Mouse (Mus musculus): ENCODE measurements around the gene Fnbp1l.
A peak's percentile ranks its signal among the peaks of the same experiment; 100 is the strongest.

The Fnbp1l gene

DNA sequence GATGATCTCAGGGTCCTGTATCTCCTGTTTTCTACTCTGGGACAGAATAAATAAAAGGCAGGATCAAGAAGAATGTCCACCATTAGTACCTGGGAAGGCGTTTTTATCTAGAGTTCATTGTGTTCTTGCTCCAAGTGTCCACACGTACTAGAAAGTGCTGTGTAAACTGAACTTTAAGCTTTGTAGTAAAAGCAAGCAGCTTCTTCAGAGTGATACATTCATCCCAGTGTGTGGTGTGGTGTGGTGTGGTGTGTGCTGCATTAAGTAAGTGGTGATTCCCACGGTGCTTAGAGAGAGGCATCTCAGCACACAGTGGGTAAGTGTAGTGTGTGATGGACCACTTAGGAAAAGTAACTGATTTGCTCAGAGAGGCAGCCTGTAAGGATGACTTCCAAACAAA, 91.0 kb downstream of the Fnbp1l start:
- no peak for DNase-seq (ENCODE audit: inconsistent ontology term)

- peak; percentile 72 for DNase-seq (ENCODE audit: inconsistent ontology term)
Measured at GRCm38 (mm10) chr3:122521294-122521693, 98.2 kb downstream of the Fnbp1l start.

DNA sequence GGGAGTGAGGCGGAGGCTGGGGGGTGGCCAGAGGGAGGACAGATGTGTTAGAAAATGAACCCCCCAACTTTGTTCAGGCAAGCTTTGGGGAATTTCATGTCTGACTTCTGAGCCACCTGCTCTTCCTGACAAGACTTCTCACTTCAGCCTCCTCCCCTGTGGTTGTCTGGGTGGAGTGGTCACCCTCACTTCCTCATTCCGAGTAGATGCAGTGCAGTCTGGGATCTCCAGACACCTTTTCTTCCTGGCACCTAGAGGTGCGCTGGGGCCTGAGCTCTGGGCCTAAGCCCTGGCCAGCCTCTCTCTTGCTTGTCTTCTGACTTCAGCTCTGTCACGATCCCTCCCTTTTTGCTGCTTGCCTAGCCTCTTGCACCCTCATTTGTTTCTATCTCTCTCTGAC, 98.6 kb downstream of the Fnbp1l start:
- no peak for DNase-seq (ENCODE audit: inconsistent ontology term)

GRCm38 (mm10) chr3:122520365-122520764, 99.2 kb downstream of the Fnbp1l start:
- DNase-seq (ENCODE audit: inconsistent ontology term): no peak

GRCm38 (mm10) chr3:122519082-122519481, 100.4 kb downstream of the Fnbp1l start:
- no peak for DNase-seq (ENCODE audit: inconsistent ontology term)

GRCm38 (mm10) chr3:122518231-122518736, 101.2 kb downstream of the Fnbp1l start:
- DNase-seq (ENCODE audit: inconsistent ontology term): no peak

DNA sequence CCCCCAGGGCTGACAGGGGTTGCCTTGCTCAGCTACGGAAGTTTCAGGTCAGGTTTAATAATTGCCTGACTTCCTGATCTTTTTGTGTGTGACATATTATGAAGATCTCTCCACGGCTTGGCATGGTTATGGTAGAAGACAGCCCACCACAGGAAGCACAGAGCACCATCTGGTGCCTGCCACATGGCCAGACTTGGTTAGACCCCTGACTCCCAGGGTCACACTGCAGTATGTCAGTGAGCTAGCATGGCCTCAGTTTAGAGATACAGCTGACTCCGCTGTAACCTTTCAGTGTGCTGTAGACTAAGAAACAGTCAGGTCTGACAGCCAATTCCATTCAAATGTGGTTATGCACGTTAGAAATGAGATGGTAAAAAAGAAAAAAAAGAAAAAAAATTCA, 101.8 kb downstream of the Fnbp1l start:
- DNase-seq (ENCODE audit: inconsistent ontology term): no peak

DNA sequence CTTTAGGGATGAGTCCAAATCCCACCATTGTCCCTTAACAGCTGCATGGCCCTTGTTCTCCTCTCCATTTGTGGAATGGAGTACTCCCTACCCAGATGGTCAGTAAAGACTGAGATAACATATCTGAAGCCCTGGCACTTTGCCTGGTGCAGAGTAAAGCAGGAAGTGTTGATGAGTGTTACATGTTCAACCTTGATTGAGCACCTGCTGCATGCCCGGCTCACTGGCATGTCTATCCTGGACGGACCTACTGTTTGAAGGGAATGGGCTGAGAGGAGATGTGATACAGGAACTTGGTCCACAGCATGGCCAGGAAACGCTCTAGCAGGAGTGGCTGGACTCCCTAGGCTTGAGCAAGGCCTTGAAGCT, 103.2 kb downstream of the Fnbp1l start:
- DNase-seq (ENCODE audit: inconsistent ontology term): no peak

GRCm38 (mm10) chr3:122515568-122516326, 103.8 kb downstream of the Fnbp1l start:
- DNase-seq (ENCODE audit: inconsistent ontology term): no peak

DNA sequence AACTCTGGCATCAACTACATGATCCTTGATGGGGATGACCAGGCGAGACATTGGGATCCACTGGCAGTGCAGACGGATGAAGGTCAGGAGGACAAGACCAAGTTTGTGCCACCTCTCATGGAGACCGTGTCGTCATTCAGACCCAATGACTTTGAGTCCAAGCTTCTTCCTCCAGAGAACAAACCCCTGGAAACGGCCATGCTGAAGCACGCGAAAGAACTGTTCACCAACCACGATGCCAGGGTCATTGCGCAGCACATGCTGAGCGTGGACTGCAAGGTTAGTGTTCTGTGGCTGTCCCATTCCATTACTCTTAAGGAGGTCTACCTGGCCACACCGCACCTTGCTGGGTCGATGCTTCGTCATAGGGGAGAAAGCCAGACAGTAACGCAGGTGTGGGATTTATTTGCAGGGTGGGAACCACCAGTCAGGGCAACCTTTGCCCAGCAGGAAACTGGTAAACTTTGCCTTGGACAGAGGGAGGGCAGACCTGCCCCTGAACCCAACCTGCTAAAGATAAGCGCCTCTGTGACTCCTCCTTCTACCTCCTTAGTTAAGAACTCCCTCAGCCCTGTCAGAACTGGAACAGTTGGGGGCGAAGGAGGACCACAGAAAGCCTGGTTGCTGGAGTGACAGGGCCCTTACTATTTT, 106.7 kb downstream of the Fnbp1l start:
- DNase-seq (ENCODE audit: inconsistent ontology term): no peak

GRCm38 (mm10) chr3:122511721-122512619, 107.5 kb downstream of the Fnbp1l start:
- no peak for DNase-seq (ENCODE audit: inconsistent ontology term)

- DNase-seq (ENCODE audit: inconsistent ontology term): no peak
Measured at GRCm38 (mm10) chr3:122510932-122511331, 108.6 kb downstream of the Fnbp1l start.

DNA sequence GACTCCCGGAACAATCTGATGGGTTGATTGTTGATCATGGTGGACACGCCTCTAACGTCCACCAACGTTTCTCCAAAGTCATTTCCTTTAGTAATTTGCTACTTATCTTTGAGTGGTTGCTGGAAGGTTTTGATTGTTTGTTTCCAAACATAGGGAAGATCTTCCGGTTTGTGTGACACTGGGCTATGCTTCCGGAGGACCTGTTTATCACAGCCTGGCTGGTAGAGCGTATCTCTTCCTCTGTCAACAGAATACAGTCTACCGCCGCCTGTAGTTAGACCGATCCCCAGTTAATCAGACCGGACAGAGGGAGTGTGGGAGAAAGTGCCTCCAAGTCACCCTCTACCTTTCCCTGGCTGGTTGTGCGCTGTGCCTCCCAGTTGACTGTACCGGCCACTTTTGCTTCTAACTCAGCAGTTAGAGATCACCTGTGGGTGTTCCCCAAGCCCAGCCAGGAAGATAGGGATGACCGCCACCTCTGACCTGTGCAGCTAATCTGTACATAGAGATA, 109.2 kb downstream of the Fnbp1l start:
- no peak for DNase-seq (ENCODE audit: inconsistent ontology term)

- DNase-seq (ENCODE audit: inconsistent ontology term): peak; percentile 40
Measured at GRCm38 (mm10) chr3:122509534-122510239, 109.8 kb downstream of the Fnbp1l start.

- DNase-seq (ENCODE audit: inconsistent ontology term): no peak
Measured at GRCm38 (mm10) chr3:122509084-122509483, 110.4 kb downstream of the Fnbp1l start.

- no peak for DNase-seq (ENCODE audit: inconsistent ontology term)
Measured at GRCm38 (mm10) chr3:122507826-122508225, 111.7 kb downstream of the Fnbp1l start.

DNA sequence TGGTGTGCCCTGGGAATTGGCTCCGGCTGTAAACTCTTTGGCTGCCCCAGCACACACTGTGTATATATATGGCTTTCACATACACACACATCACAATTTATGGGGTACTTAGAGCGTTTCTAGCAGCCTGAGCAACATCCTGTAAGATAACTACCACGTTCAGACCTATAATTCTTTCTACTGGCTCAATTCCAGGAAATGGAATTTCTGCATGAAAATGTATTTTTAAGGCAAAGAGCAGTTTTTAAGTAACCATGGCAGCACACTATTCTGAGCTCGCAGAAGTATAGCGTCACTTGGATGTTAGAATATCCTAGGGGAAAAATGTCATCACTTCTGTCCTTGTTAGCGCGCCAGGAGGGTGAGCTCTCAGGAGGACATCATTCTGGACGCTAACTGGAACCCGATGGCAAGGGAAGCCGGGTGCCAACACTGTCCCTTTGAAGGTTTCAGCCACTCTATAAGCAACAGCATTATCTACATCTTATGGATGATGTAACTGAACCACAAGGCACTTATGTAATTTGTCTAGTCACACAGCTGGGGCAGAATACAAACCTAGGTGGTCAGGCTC, 113.1 kb downstream of the Fnbp1l start:
- DNase-seq (ENCODE audit: inconsistent ontology term): no peak

DNA sequence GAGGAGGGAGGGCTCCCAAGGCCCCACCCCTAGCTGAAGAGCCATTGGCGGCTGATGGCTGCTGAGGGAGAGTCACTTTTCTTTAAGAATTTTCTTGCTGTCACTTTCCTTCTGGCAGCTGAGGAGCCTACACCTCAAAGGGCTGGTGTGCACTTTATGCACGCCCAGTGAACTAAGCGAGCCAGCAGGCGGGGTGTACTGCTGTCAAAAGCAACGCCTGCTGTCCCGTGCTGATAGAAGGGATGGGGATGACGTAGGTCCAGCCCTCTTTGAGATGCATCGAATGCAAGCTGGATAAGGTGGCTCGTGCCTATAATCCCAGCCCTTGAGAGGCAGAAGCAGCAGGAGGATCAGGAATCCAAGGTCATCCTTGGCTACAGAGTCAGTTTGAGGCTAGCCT, 118.6 kb downstream of the Fnbp1l start:
- no peak for DNase-seq (ENCODE audit: inconsistent ontology term)

- DNase-seq (ENCODE audit: inconsistent ontology term): no peak
Measured at GRCm38 (mm10) chr3:122499647-122500046, 119.9 kb downstream of the Fnbp1l start.

DNA sequence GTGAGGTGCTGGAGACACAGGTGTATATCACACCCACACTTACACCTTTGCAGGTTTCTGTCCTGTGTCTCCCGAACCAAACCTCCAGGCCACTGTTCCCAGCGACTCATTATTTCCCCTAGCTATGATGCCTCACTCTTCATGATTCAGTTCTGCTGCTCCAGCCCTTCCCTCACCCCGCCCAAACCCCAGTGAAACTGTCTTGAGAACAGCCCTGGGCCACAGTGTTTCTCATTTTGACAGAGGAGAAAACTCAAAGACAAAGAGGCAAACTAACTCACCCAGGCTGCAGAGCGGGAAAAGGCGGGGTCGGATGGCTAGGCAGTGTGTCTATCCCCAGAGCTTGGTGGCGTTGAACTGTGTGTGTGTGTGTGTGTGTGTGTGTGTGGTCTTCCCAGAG, 121.0 kb downstream of the Fnbp1l start:
- no peak for DNase-seq (ENCODE audit: inconsistent ontology term)

DNA sequence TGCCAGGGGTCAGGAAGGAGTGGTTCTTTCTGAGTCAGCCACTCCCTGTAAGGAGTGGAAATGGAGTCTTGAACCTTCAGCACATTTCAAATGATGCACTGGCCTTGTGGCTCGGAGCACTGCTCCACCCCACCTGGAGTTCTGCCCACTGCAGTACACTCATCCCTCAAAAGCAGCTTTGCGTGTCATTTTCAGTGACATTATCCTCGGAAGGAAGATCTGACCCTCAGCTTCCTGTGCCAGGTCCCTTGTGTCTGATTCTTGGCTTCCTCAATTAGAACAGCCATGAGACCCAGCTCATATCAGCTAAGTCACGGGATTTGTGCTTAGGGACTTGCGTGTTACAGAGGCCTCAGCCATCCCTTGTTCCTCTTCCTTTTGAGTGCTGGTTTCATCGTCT, 121.6 kb downstream of the Fnbp1l start:
- DNase-seq (ENCODE audit: inconsistent ontology term): no peak

Data from Muller cell, postnatal 12 days (primary cell).